Mouse (Mus musculus): ENCODE data around the gene Olfr1052.
"Not testable (repeated sequence)": the region's sequence is repeated elsewhere in the genome, so short reads cannot be mapped to it uniquely, and the experiment has no call there.

The Olfr1052 gene

DNA sequence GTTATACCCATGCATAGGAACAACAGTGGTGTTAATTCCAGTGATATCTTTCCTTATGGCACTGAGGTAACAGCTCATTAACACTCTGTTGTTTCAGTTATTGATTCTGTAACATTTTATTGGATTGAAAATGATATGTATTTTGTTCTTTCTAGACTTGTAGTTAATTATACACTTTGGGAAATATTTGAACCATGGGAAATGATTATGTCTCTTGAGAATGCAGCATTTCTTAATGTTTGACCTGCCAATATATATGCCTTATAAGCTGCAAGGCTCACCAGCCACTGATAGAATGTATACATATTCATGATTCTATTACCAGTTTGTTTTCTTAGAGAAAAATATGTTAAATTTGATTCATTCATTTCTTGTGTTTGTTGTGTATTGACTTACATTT lies at the start of gene Olfr1052:
Olfr1052 (plus strand) TSS at position 301 of the 400 bp plus-strand sequence.
- DNase-seq = no peak

GRCm38 (mm10) chr2:86258228-86258627 lies 34.0 kb upstream of the Olfr1052 start, which contains the start of gene Olfr1049:
TSS of gene Olfr1049 (minus strand) at chr2:86258328.
- DNase-seq = not testable (repeated sequence)

GRCm38 (mm10) chr2:86278988-86279387 lies 13.3 kb upstream of the Olfr1052 start, which contains the start of gene Olfr1051:
TSS of gene Olfr1051 (minus strand) at chr2:86279088.
- DNase-seq = not testable (repeated sequence)

DNA sequence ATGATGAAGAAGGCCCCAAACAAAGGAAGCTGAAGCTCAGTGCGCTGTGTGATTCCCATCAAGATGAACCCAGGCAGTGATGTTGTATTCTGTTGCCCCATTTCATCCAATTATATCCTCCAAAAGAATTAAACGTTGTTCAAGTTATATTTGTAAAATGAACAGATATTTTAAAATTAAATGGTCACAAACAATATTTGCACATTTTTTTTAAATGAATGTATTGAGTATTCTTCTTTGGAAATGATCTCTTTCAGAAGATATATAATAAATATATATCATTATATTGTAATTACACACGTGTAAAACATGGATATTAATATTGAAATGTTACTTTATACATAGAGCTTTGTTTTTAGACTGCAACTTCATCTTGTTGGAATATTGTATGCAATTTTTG lies 22.9 kb downstream of the Olfr1052 start, which contains the start of gene Olfr1053:
Olfr1053 (minus strand) TSS at position 101 of the 400 bp plus-strand sequence.
- no peak for DNase-seq

- DNase-seq = no peak
These were observed 43.1 kb downstream of the Olfr1052 start, which contains the start of gene Olfr1054 for GRCm38 (mm10) chr2:86335333-86335732. TSS of gene Olfr1054 (minus strand) at chr2:86335433.

Measured in cerebellum, postnatal 25 days (tissue).